Mouse (Mus musculus): ENCODE data around the gene Zfp683. TPM values are rescaled to one million over a fixed set of nuclear protein-coding genes. Genes with fewer than 3 reads are reported as not detected.
A peak's percentile ranks its signal among the peaks of the same experiment; 100 is the strongest.

The Zfp683 gene
- polyA plus RNA-seq, 1 experiment from 2014 or later = not detected

DNA sequence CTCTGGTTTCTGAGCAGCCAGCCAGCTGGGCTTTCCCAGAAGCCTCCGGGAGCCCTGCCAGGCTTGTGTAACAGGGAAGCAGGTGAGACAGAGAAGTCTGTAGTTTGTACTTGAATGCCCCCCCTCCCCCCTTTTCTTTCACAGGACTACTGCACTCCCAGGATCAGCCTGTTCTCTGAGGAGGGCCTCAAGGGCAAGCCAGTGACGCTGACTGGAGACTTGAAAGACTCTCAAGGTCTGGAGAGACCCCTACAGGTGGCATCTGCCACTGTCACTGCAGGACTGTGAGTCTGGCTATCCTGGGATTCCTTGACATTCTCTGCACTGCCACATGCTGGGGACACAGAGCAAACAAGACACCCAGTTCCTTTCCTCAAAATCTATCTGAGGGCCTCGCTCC, 25.1 kb downstream of the Zfp683 start:
- ATAC-seq (ENCODE audit: low FRiP score) = no peak
- no peak overlapping the region for H3K9ac ChIP-seq (replicated peaks)
- H3K4me1 ChIP-seq = peaks cover 12% of the 10 kb centered on the region
- no peaks in the 10 kb centered on the region for H3K9me3 ChIP-seq (replicated peaks)
- 21% methylated on average over 3 of the region's 3 CpGs for WGBS
- H3K4me3 ChIP-seq (replicated peaks) = no peak overlapping the region
- no peaks in the 10 kb centered on the region for H3K36me3 ChIP-seq
- H3K27me3 ChIP-seq (replicated peaks) = peaks cover 21% of the 10 kb centered on the region
- H3K27ac ChIP-seq (replicated peaks) = no peak overlapping the region
- no peak overlapping the region for H3K4me2 ChIP-seq

DNA sequence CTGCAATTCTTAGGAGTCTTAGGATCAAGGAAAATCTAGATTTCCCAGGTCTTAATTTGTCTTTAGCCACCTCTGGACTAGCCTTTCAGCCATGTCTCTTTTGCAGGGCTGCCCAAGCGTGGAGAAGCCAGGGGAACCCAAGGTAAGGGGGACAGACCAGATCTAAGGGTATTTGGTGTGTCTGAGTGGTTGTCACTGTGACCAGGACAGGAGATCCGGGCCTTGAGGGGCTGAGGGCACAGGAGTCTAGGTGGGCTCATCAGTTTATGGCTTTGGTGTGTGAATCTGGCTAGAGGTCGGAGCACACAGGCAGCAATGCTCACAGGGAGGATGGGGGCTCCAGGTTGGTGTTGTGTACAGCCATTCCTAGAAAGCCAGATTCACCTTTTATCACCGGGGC, 27.0 kb downstream of the Zfp683 start:
- no peak for ATAC-seq (ENCODE audit: low FRiP score)
- WGBS = 79% methylated on average over 4 of the region's 4 CpGs

DNA sequence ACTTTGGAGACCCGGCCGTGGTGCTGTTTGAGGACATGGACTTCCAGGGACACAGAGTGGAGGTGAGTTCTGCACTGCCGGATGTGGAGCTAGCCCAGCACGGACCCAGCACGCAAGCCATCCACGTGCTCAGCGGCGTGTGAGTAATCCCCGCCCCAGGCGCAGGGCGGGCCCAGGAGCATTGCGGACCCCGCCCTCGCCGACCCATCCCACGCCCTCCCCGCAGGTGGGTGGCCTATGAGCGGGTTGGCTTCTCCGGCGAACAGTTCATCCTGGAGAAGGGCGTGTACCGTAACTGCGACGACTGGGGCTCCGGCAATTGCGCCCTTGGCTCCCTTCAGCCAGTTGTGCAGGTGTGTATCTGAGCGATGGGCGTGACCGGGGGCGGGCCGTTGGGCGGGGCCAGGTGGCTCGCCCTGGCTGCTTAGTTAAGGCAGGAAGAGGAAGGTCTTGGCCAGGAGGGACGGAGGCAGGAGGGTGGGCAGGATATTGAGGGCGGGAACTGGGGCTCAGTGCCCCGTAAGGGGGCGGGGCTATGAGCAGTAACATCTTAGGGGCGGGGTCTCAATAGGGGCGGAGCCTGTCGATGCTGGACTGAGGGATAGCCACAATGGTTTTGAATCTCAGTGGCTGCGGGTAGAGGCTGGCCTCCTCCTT, 28.2 kb downstream of the Zfp683 start:
- Histone ChIP-seq H3K4me3 (replicated peaks) (peak overlapping the region; percentile 52), H3K4me2 (peak overlapping the region; percentile 91), H3K4me1 (peaks cover 12% of the 10 kb centered on the region), H3K9me3 (replicated peaks) (no peaks in the 10 kb centered on the region), H3K36me3 (no peaks in the 10 kb centered on the region), H3K27me3 (replicated peaks) (peaks cover 21% of the 10 kb centered on the region), H3K9ac (replicated peaks) (peak overlapping the region; percentile 43; the same call in 1 of the 2 replicates), H3K27ac (replicated peaks) (no peak overlapping the region)
- under 1% methylated on average over 39 of the region's 41 CpGs for WGBS
- peak; percentile 85 for ATAC-seq (ENCODE audit: low FRiP score)

More for the DNA sequence above, 27.0 kb downstream of the Zfp683 start:
- Histone ChIP-seq H3K4me3 (replicated peaks) (no peak overlapping the region), H3K36me3 (no peaks in the 10 kb centered on the region), H3K4me2 (no peak overlapping the region), H3K27me3 (replicated peaks) (peaks cover 21% of the 10 kb centered on the region), H3K9me3 (replicated peaks) (no peaks in the 10 kb centered on the region), H3K27ac (replicated peaks) (no peak overlapping the region), H3K4me1 (peaks cover 12% of the 10 kb centered on the region), H3K9ac (replicated peaks) (no peak overlapping the region)

DNA sequence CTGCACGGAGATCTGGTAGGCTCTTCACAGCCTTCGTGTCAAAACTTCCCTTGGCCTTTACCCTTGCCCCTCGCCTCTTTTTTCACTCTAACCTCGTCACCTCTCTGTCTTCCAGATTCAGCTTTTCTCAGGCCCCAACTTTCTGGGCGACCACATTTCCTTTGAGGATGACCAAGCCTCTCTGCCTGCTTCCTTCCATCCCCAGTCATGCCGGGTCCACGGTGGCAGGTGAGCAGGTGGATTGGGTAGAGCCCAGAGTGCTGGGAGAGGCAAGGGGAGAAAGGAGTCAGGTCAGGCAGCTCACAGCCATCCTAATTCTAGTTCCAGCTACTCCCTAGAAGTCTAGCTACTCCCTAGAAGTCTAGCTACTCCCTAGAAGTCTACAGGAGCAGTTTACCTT, 28.8 kb downstream of the Zfp683 start:
- Histone ChIP-seq H3K4me2 (peak overlapping the region; percentile 91), H3K4me3 (replicated peaks) (peak overlapping the region; percentile 52), H3K27me3 (replicated peaks) (peaks cover 21% of the 10 kb centered on the region), H3K27ac (replicated peaks) (no peak overlapping the region), H3K9me3 (replicated peaks) (no peaks in the 10 kb centered on the region), H3K4me1 (peaks cover 12% of the 10 kb centered on the region), H3K9ac (replicated peaks) (peak overlapping the region; percentile 43; the same call in 1 of the 2 replicates), H3K36me3 (no peaks in the 10 kb centered on the region)
- 17% methylated on average over 7 of the region's 7 CpGs for WGBS
- ATAC-seq (ENCODE audit: low FRiP score) = no peak

DNA sequence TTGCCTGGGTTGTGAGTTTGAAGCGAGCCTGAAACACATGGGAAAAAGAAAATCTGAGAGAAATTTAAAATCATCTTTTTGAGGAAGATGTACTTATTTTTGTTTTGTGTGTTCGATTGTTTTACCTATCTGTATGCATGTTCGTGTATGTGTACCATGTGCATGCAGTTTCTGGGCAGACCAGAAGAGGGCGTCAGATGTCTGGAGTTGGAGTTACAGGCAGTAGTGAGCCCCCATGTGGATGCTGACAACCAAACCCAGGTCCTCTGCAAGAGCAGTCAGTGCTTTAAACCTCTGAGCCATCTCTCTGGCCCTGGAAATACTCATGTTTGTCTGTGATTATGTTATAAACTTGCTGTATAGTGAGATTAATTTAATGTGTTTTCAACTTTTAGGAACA, 31.4 kb downstream of the Zfp683 start:
- WGBS = 90% methylated on average over 4 of the region's 4 CpGs
- H3K4me1 ChIP-seq = peaks cover 9% of the 10 kb centered on the region
- H3K9ac ChIP-seq (replicated peaks) = no peak overlapping the region
- no peaks in the 10 kb centered on the region for H3K36me3 ChIP-seq
- no peak overlapping the region for H3K27ac ChIP-seq (replicated peaks)
- no peak for ATAC-seq (ENCODE audit: low FRiP score)
- peaks cover 21% of the 10 kb centered on the region for H3K27me3 ChIP-seq (replicated peaks)
- no peak overlapping the region for H3K4me3 ChIP-seq (replicated peaks)
- H3K4me2 ChIP-seq = no peak overlapping the region
- no peaks in the 10 kb centered on the region for H3K9me3 ChIP-seq (replicated peaks)

DNA sequence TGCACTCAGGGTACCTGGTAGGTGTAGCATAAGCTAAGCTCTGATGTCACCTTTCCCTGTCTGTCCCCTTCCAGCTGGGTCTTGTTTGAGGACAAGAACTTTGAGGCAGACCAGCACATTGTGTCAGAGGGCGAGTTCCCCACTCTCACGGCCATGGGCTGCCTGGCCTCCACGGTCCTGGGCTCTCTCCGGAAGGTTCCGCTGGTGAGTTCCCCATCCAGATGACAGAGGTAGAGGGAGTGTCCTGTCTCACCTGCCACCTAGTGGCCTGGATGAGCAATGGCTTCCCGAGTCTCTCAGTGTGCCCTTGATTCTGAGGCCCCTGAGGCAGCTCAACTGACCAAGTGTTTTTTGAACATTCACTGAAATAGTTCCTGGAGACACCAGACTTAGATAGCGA, 33.8 kb downstream of the Zfp683 start:
- Histone ChIP-seq H3K9ac (replicated peaks) (no peak overlapping the region), H3K27ac (replicated peaks) (no peak overlapping the region), H3K36me3 (no peaks in the 10 kb centered on the region), H3K9me3 (replicated peaks) (no peaks in the 10 kb centered on the region), H3K4me3 (replicated peaks) (no peak overlapping the region), H3K27me3 (replicated peaks) (peaks cover 5% of the 10 kb centered on the region), H3K4me1 (peaks cover 2% of the 10 kb centered on the region), H3K4me2 (peak overlapping the region; percentile 26; the same call in 1 of the 2 replicates)
- WGBS = 52% methylated on average over 7 of the region's 7 CpGs
- no peak for ATAC-seq (ENCODE audit: low FRiP score)

GRCm38 (mm10) chr4:134089029-134089428, 35.4 kb downstream of the Zfp683 start:
- no peaks in the 10 kb centered on the region for H3K36me3 ChIP-seq
- no peak for ATAC-seq (ENCODE audit: low FRiP score)
- WGBS = 82% methylated on average over 9 of the region's 9 CpGs

GRCm38 (mm10) chr4:134090521-134091224, 37.0 kb downstream of the Zfp683 start:
- H3K4me2 ChIP-seq = no peak overlapping the region
- H3K4me3 ChIP-seq (replicated peaks) = no peak overlapping the region
- H3K9ac ChIP-seq (replicated peaks) = no peak overlapping the region
- H3K27ac ChIP-seq (replicated peaks) = no peak overlapping the region
- WGBS = 90% methylated on average over 16 of the region's 16 CpGs
- no peak for ATAC-seq (ENCODE audit: low FRiP score)
- no peaks in the 10 kb centered on the region for H3K9me3 ChIP-seq (replicated peaks)
- H3K27me3 ChIP-seq (replicated peaks) = no peaks in the 10 kb centered on the region
- no peaks in the 10 kb centered on the region for H3K36me3 ChIP-seq
- no peaks in the 10 kb centered on the region for H3K4me1 ChIP-seq

More at GRCm38 (mm10) chr4:134089029-134089428, 35.4 kb downstream of the Zfp683 start:
- no peak overlapping the region for H3K9ac ChIP-seq (replicated peaks)
- no peaks in the 10 kb centered on the region for H3K4me1 ChIP-seq
- no peak overlapping the region for H3K4me2 ChIP-seq
- no peak overlapping the region for H3K27ac ChIP-seq (replicated peaks)
- no peaks in the 10 kb centered on the region for H3K27me3 ChIP-seq (replicated peaks)
- H3K4me3 ChIP-seq (replicated peaks) = no peak overlapping the region
- no peaks in the 10 kb centered on the region for H3K9me3 ChIP-seq (replicated peaks)

GRCm38 (mm10) chr4:134091225-134091529, 37.5 kb downstream of the Zfp683 start:
- no peaks in the 10 kb centered on the region for H3K36me3 ChIP-seq
- ATAC-seq (ENCODE audit: low FRiP score) = no peak
- H3K4me1 ChIP-seq = no peaks in the 10 kb centered on the region
- H3K9ac ChIP-seq (replicated peaks) = no peak overlapping the region
- H3K27ac ChIP-seq (replicated peaks) = no peak overlapping the region
- H3K4me3 ChIP-seq (replicated peaks) = no peak overlapping the region
- H3K27me3 ChIP-seq (replicated peaks) = no peaks in the 10 kb centered on the region
- H3K4me2 ChIP-seq = no peak overlapping the region
- H3K9me3 ChIP-seq (replicated peaks) = no peaks in the 10 kb centered on the region
- 88% methylated on average over 6 of the region's 6 CpGs for WGBS

DNA sequence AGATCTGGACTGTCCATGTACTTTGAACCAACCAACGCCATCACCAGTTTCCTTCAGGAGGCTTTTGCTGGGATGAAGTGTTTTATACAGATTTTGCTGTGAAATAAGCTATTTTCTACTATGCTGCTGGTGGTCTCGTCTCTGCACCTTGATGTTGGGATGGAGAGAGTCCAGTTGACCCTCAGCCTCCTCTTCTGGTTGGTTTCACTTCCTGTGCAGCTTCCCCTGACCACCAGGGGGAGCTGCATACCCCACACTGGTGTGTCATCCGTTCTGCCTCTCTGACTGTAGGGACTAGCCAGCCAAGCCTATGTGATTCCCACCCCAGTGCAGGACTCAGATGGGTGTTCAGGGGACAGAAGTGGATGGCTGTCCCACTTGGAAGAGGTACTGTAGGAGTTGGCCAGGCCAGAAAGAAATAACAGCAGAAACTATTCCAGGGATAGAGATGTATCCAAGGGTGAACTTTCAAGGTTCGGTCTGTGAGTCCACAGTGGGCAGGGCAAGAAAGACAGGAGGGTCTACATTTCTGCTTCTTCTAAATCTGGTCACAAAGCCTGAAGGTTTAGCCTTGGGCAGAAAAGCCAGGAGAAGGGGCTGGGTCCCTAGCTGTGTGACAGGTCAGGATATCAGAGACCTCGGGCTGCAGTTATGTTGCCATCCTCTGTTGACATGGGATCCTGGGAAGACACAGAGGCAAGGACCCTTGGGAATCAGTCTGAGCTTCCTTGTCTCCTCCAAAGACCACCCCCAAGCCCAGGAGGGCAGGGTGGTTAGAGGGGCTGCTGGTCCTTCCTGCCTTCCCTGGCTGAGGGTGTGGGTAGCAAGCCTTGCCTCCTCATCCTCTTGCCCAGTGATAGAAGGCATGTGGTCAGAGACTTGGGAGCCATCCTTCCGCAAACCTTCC, 39.0 kb downstream of the Zfp683 start:
- Histone ChIP-seq H3K27me3 (replicated peaks) (no peaks in the 10 kb centered on the region), H3K9ac (replicated peaks) (no peak overlapping the region), H3K4me2 (no peak overlapping the region), H3K9me3 (replicated peaks) (no peaks in the 10 kb centered on the region), H3K36me3 (no peaks in the 10 kb centered on the region), H3K27ac (replicated peaks) (no peak overlapping the region), H3K4me3 (replicated peaks) (no peak overlapping the region), H3K4me1 (no peaks in the 10 kb centered on the region)
- 75% methylated on average over 6 of the region's 6 CpGs for WGBS
- ATAC-seq (ENCODE audit: low FRiP score) = no peak

DNA sequence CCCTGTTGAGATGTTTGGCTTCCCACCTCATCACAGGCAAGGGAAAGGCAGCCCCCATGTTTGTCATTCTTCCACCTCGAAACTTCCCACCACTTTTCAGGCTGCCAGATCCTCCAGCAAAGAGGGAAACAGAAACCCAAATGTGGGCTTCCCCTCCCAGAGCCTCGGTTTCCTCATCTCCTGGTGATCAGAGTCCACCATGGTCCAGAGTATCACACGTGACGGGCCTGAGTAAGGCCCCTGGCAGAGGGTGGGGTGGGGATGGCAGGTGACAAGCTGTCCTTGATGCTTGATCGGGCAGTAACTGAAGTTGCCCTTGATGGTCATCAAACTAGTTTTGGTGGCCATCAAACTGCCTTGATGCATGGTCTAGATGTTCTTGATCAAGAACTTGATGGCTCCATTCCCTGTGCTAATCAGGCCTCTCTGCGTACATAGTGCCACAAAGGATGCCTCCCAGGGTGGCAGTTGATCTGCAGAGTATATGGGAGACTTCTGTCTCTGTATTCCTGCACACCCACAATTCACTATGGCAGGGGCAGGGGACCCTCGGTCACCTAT, 40.4 kb downstream of the Zfp683 start:
- ATAC-seq (ENCODE audit: low FRiP score) = no peak
- no peak overlapping the region for H3K4me3 ChIP-seq (replicated peaks)
- H3K36me3 ChIP-seq = no peaks in the 10 kb centered on the region
- no peak overlapping the region for H3K9ac ChIP-seq (replicated peaks)
- H3K9me3 ChIP-seq (replicated peaks) = no peaks in the 10 kb centered on the region
- no peak overlapping the region for H3K4me2 ChIP-seq
- H3K4me1 ChIP-seq = no peaks in the 10 kb centered on the region
- H3K27ac ChIP-seq (replicated peaks) = no peak overlapping the region
- no peaks in the 10 kb centered on the region for H3K27me3 ChIP-seq (replicated peaks)
- WGBS = 89% methylated on average over 7 of the region's 7 CpGs
